Mouse (Mus musculus): Measurements from ENCODE around the gene Dot1l. TPM values are rescaled to one million over a fixed set of nuclear protein-coding genes. Genes with fewer than 3 reads are reported as not detected.

Dot1l gene
- polyA plus RNA-seq (2014; fragmentation: Illumina TruSeq; extraction: RNeasy Lipid Tissue Mini Kit (QIAGEN cat#74804); ENCODE audit: low read depth, low replicate concordance): 36.2 TPM

GRCm38 (mm10) chr10:80754594-80755290, at the start of gene Dot1l:
TSS of gene Dot1l (plus strand) at chr10:80755206.

GRCm38 (mm10) chr10:80742180-80742978, 12.6 kb upstream of the Dot1l start, which contains the start of gene Ap3d1:
TSS of gene Ap3d1 (minus strand) at chr10:80742264.

GRCm38 (mm10) chr10:80798150-80799006, 43.4 kb downstream of the Dot1l start, which contains the start of the genes Sf3a2 and Plekhj1:
TSS of gene Sf3a2 (plus strand) at chr10:80798198.
TSS of gene Plekhj1 (minus strand) at chr10:80798626.

GRCm38 (mm10) chr10:80804916-80805315, 49.9 kb downstream of the Dot1l start, which contains the start of gene Amh:
TSS of gene Amh (plus strand) at chr10:80805243.

DNA sequence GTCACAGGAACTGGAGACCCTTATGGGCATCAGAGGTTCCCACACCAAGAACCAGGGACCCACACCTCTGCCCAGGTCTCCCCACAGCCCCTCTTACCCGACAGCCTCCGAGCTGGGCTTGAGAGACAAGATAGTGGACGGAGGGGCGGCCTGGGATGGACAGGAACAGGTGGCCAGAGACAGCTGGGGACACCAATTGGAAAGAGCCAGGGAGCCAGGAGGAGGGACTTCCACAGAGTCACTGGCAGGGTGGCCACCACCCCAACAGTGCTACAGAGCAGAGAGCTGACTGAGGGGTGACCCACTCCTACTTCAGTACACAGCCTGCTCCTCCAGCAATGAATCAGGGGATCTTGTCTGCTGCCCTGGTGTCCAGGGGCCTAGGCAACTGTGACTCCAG, 58.4 kb downstream of the Dot1l start, which contains the start of gene Jsrp1:
Jsrp1 (minus strand) TSS at position 133 of the 400 bp plus-strand sequence.

DNA sequence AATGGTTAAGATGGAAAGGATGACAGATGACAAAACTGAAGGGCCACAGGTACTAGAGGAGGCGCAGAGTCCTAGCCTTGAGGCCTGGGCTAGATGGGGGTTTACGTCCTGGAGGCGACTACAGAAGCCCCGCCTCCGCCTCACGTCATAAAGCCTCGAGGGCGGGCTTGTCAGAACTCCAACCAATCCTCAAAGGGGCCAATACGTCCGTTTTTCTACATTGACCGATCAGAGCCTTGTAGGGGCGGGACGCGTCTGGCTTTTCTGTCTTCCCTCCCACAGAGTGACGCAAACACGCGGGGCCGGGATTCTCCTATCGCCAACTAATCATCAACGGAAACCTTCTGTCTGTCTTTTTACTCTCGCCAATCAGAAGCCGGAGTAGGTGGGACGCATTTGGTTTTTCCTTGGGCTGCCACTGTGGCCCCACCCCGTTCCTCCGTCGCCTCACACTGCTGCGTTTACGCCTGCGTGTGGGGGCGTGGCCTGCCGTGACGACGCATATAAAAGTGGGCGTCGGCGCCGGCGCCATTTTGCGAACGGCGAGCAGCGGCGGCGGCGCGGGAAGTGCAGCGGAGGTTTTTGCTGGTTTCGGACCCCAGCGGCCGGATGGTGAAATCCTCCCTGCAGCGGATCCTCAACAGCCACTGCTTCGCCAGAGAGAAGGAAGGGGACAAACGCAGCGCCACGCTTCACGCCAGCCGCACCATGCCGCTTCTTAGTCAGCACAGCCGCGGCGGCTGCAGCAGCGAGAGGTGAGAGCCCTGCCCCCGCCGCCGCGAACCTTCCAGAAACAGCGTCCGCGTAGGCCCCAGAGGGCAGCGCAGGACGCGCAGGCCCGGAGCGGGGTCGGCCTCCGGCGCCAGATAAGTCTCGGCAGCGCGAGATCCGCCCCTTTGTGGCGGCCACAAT, 71.4 kb downstream of the Dot1l start, which contains the start of gene Oaz1:
Oaz1 (plus strand) TSS at position 506 of the 912 bp plus-strand sequence.

GRCm38 (mm10) chr10:80843931-80844547, 89.0 kb downstream of the Dot1l start, which contains the start of gene Lingo3:
TSS of gene Lingo3 (minus strand) at chr10:80844039.

Other genes with a start within 250 kb of the Dot1l start
- not detected for gene Atp8b3, start 216.1 kb upstream of the Dot1l start, polyA plus RNA-seq (2014; fragmentation: Illumina TruSeq; extraction: RNeasy Lipid Tissue Mini Kit (QIAGEN cat#74804); ENCODE audit: low read depth, low replicate concordance)
- gene Rexo1, start 193.6 kb upstream of the Dot1l start, polyA plus RNA-seq (2014; fragmentation: Illumina TruSeq; extraction: RNeasy Lipid Tissue Mini Kit (QIAGEN cat#74804); ENCODE audit: low read depth, low replicate concordance): 12.6 TPM
- gene Klf16, start 177.9 kb upstream of the Dot1l start, polyA plus RNA-seq (2014; fragmentation: Illumina TruSeq; extraction: RNeasy Lipid Tissue Mini Kit (QIAGEN cat#74804); ENCODE audit: low read depth, low replicate concordance): 4.1 TPM
- gene Abhd17a, start 164.9 kb upstream of the Dot1l start, polyA plus RNA-seq (2014; fragmentation: Illumina TruSeq; extraction: RNeasy Lipid Tissue Mini Kit (QIAGEN cat#74804); ENCODE audit: low read depth, low replicate concordance): 36.9 TPM
- 35.7 TPM for gene Scamp4, start 152.3 kb upstream of the Dot1l start, polyA plus RNA-seq (2014; fragmentation: Illumina TruSeq; extraction: RNeasy Lipid Tissue Mini Kit (QIAGEN cat#74804); ENCODE audit: low read depth, low replicate concordance)
- 1.7 TPM for gene Adat3, start 152.3 kb upstream of the Dot1l start, polyA plus RNA-seq (2014; fragmentation: Illumina TruSeq; extraction: RNeasy Lipid Tissue Mini Kit (QIAGEN cat#74804); ENCODE audit: low read depth, low replicate concordance)
- gene Gm49322, start 149.2 kb upstream of the Dot1l start, polyA plus RNA-seq (2014; fragmentation: Illumina TruSeq; extraction: RNeasy Lipid Tissue Mini Kit (QIAGEN cat#74804); ENCODE audit: low read depth, low replicate concordance): 0.50 TPM
- 87.7 TPM for gene Csnk1g2, start 132.4 kb upstream of the Dot1l start, polyA plus RNA-seq (2014; fragmentation: Illumina TruSeq; extraction: RNeasy Lipid Tissue Mini Kit (QIAGEN cat#74804); ENCODE audit: low read depth, low replicate concordance)
- gene Btbd2, start 98.1 kb upstream of the Dot1l start, polyA plus RNA-seq (2014; fragmentation: Illumina TruSeq; extraction: RNeasy Lipid Tissue Mini Kit (QIAGEN cat#74804); ENCODE audit: low read depth, low replicate concordance): 42.0 TPM
- 159 TPM for gene Mknk2, start 77.1 kb upstream of the Dot1l start, polyA plus RNA-seq (2014; fragmentation: Illumina TruSeq; extraction: RNeasy Lipid Tissue Mini Kit (QIAGEN cat#74804); ENCODE audit: low read depth, low replicate concordance)
- 5.6 TPM for gene Mob3a, start 53.2 kb upstream of the Dot1l start, polyA plus RNA-seq (2014; fragmentation: Illumina TruSeq; extraction: RNeasy Lipid Tissue Mini Kit (QIAGEN cat#74804); ENCODE audit: low read depth, low replicate concordance)
- 17.2 TPM for gene Izumo4, start 53.0 kb upstream of the Dot1l start, polyA plus RNA-seq (2014; fragmentation: Illumina TruSeq; extraction: RNeasy Lipid Tissue Mini Kit (QIAGEN cat#74804); ENCODE audit: low read depth, low replicate concordance)
- 44.0 TPM for gene Ap3d1, start 12.9 kb upstream of the Dot1l start, polyA plus RNA-seq (2014; fragmentation: Illumina TruSeq; extraction: RNeasy Lipid Tissue Mini Kit (QIAGEN cat#74804); ENCODE audit: low read depth, low replicate concordance)
- 24.0 TPM for gene Sf3a2, start 43.0 kb downstream of the Dot1l start, polyA plus RNA-seq (2014; fragmentation: Illumina TruSeq; extraction: RNeasy Lipid Tissue Mini Kit (QIAGEN cat#74804); ENCODE audit: low read depth, low replicate concordance)
- 33.0 TPM for gene Plekhj1, start 43.4 kb downstream of the Dot1l start, polyA plus RNA-seq (2014; fragmentation: Illumina TruSeq; extraction: RNeasy Lipid Tissue Mini Kit (QIAGEN cat#74804); ENCODE audit: low read depth, low replicate concordance)
- not detected for gene Amh, start 50.0 kb downstream of the Dot1l start, polyA plus RNA-seq (2014; fragmentation: Illumina TruSeq; extraction: RNeasy Lipid Tissue Mini Kit (QIAGEN cat#74804); ENCODE audit: low read depth, low replicate concordance)
- gene Jsrp1, start 58.3 kb downstream of the Dot1l start, polyA plus RNA-seq (2014; fragmentation: Illumina TruSeq; extraction: RNeasy Lipid Tissue Mini Kit (QIAGEN cat#74804); ENCODE audit: low read depth, low replicate concordance): 0.52 TPM
- 873 TPM for gene Oaz1, start 71.5 kb downstream of the Dot1l start, polyA plus RNA-seq (2014; fragmentation: Illumina TruSeq; extraction: RNeasy Lipid Tissue Mini Kit (QIAGEN cat#74804); ENCODE audit: low read depth, low replicate concordance)
- gene Lingo3, start 88.8 kb downstream of the Dot1l start, polyA plus RNA-seq (2014; fragmentation: Illumina TruSeq; extraction: RNeasy Lipid Tissue Mini Kit (QIAGEN cat#74804); ENCODE audit: low read depth, low replicate concordance): 10.1 TPM
- 71.8 TPM for gene Lsm7, start 100.0 kb downstream of the Dot1l start, polyA plus RNA-seq (2014; fragmentation: Illumina TruSeq; extraction: RNeasy Lipid Tissue Mini Kit (QIAGEN cat#74804); ENCODE audit: low read depth, low replicate concordance)
- 16.7 TPM for gene Sppl2b, start 100.1 kb downstream of the Dot1l start, polyA plus RNA-seq (2014; fragmentation: Illumina TruSeq; extraction: RNeasy Lipid Tissue Mini Kit (QIAGEN cat#74804); ENCODE audit: low read depth, low replicate concordance)
- gene Tmprss9, start 116.6 kb downstream of the Dot1l start, polyA plus RNA-seq (2014; fragmentation: Illumina TruSeq; extraction: RNeasy Lipid Tissue Mini Kit (QIAGEN cat#74804); ENCODE audit: low read depth, low replicate concordance): not detected
- gene Timm13, start 145.8 kb downstream of the Dot1l start, polyA plus RNA-seq (2014; fragmentation: Illumina TruSeq; extraction: RNeasy Lipid Tissue Mini Kit (QIAGEN cat#74804); ENCODE audit: low read depth, low replicate concordance): 109 TPM
- gene Lmnb2, start 163.0 kb downstream of the Dot1l start, polyA plus RNA-seq (2014; fragmentation: Illumina TruSeq; extraction: RNeasy Lipid Tissue Mini Kit (QIAGEN cat#74804); ENCODE audit: low read depth, low replicate concordance): 4.1 TPM
- gene Gadd45b, start 174.9 kb downstream of the Dot1l start, polyA plus RNA-seq (2014; fragmentation: Illumina TruSeq; extraction: RNeasy Lipid Tissue Mini Kit (QIAGEN cat#74804); ENCODE audit: low read depth, low replicate concordance): 7.3 TPM

All from heart, adult 10 weeks (tissue).